Mouse (Mus musculus) megakaryocyte, embryonic 14.5 days (primary cell): ENCODE measurements around the gene Nexmif.

Experiments
- FLI1 ChIP-seq: IDR thresholded peaks from 2 replicates; pipeline ENCODE4 v1.6.1; 2012; ENCODE audit warnings: low read length, inconsistent platforms, mixed read lengths
- GATA1 ChIP-seq: IDR thresholded peaks from 3 replicates; pipeline ENCODE4 v1.6.1; 2012; ENCODE audit warnings: mixed read lengths, low read length, inconsistent platforms, borderline replicate concordance

- TF ChIP-seq GATA1 (no peak), FLI1 (no peak)
These were observed 681 bp upstream of the Nexmif start for GRCm38 (mm10) chrX:104201592-104202139.
